Mouse (Mus musculus): ENCODE results near the gene Morn1. TPM values are rescaled to one million over a fixed set of nuclear protein-coding genes. Genes with fewer than 3 reads are reported as not detected.

Morn1 gene
- total and polyA plus RNA-seq, 3 experiments, result 3.8 to 8.7 (median 4.0) TPM

DNA sequence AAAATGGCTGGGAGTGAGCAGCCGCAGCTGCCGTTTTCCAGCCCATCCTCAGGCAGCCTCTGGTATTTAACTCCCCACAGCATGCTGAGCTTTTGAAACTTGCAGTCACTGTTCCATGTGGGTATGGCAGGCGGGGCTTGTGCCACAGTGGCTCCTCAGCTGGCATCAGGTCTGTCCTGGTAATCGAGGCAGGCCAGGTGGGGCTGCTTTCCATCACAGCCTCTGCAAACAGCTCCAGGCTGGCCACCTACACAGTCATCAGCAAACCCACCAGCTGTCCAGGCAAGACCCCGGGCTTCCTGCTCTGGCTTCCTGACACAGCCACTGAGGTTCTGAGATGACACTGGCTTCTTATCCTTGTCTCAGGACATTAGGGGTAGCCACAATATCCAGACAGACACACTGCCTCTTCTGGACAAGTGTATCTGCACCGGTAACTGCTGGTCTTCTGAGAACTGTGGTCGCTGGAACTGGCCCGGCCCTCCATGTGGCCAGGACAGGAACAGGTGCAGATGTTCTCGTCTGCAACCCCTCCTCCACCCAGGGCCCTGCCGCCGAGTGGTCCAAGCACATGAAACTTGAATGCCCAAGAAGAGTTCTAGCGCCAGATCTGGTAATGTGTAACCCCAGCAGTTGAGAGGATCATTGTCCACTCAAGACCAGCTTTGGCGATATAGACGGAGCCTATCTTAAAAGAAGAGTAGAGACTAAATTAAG, 59.9 kb downstream of the Morn1 start:
- Histone ChIP-seq H3K4me2 (ENCODE audit: insufficient read depth, low read depth, poor library complexity, severe bottlenecking) (no peak overlapping the region), H3K4me3 (replicated peaks in 1 of 3; ENCODE audit: low read depth in 2 of 3, low read length in 2 of 3, poor library complexity in 1 of 3) (no peak overlapping the region), H3K9me3 (replicated peaks; ENCODE audit: low read length) (peaks cover 13% of the 10 kb centered on the region), H3K9ac (ENCODE audit: insufficient read depth, low read depth) (no peak overlapping the region), H3K27me3 (replicated peaks) (no peaks in the 10 kb centered on the region), H3K4me1 (ENCODE audit: control insufficient read depth in 1 of 2, insufficient read depth in 2 of 2) (peaks cover 6 to 19% of the 10 kb centered on the region in 2 experiments), H3K79me2 (replicated peaks; ENCODE audit: control insufficient read depth, extremely low read depth, insufficient read depth, poor library complexity, severe bottlenecking) (no peaks in the 10 kb centered on the region), H3K27ac (ENCODE audit: insufficient read depth, low read depth) (no peak overlapping the region), H3K36me3 (replicated peaks in 1 of 2; ENCODE audit: control insufficient read depth in 1 of 2, insufficient read depth in 1 of 2, low read length in 1 of 2) (peaks cover 0 to 13% of the 10 kb centered on the region in 2 experiments)
- no peak for TF ChIP-seq MAZ (IDR thresholded peaks at IDR 0.05; ENCODE audit: low read depth, low read length)
- no peak for TF ChIP-seq TBP (conservative IDR thresholded peaks at IDR 0.05; ENCODE audit: low read depth, low read length)
- no peak for TF ChIP-seq MEF2A (IDR thresholded peaks at IDR 0.05; ENCODE audit: borderline replicate concordance, low read depth, low read length)
- TF ChIP-seq UBTF (IDR thresholded peaks at IDR 0.05; ENCODE audit: low read depth, low read length), result no peak
- TF ChIP-seq ELF1 (IDR thresholded peaks at IDR 0.05; ENCODE audit: low read depth, low read length), result no peak
- no peak for TF ChIP-seq CHD1 (IDR thresholded peaks at IDR 0.05; ENCODE audit: low read depth, low read length)
- no peak for TF ChIP-seq HCFC1 (IDR thresholded peaks at IDR 0.05; ENCODE audit: low read depth, low read length)
- TF ChIP-seq POLR2A (IDR thresholded peaks at IDR 0.05; ENCODE audit: low read depth, low read length), result no peak
- TF ChIP-seq CHD2 (IDR thresholded peaks at IDR 0.05; ENCODE audit: low read length), result no peak
- TF ChIP-seq PAX5 (IDR thresholded peaks at IDR 0.05; ENCODE audit: low read length), result no peak
- no peak for TF ChIP-seq E2F4 (IDR thresholded peaks at IDR 0.05; ENCODE audit: insufficient replicate concordance, low read depth, low read length)
- in situ Hi-C loops (cut with MboI; ENCODE audit: low pct_ligation_motif_present, low pct_unique_long_range_greater_than_20kb, low sequenced_read_pairs) (no loop called here), dilution Hi-C loops (cut with MboI; ENCODE audit: extremely low pct_ligation_motif_present, extremely low pct_unique_long_range_greater_than_20kb, low sequenced_read_pairs) (no loop called here)
- DNase-seq (ENCODE audit: extremely low read depth), result no peak

DNA sequence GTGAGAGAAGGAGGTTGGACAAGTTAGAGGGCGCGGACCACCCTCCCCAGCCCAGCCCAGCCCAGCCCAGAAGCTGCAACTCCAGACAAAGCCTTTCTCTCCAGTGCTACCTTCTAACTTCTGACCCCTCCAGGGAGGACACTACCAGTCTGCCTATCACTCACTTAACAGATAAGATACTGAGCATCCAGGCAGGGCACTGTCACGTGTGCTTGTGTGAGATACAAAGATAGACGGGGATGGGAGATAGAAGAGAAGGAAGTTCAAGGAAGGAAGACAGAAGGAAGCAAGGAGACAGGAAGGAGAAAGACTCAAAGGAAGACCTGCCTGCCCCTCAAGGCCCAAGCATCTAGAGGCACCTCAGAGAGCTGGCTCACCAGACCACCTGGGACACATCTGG, 62.1 kb downstream of the Morn1 start:
- dilution Hi-C loops (cut with MboI; ENCODE audit: extremely low pct_ligation_motif_present, extremely low pct_unique_long_range_greater_than_20kb, low sequenced_read_pairs), result no loop called here
- H3K9ac ChIP-seq (ENCODE audit: insufficient read depth, low read depth), result no peak overlapping the region
- H3K4me1 ChIP-seq (ENCODE audit: control insufficient read depth in 1 of 2, insufficient read depth in 2 of 2), result peaks cover 6 to 30% of the 10 kb centered on the region in 2 experiments
- no peak overlapping the region for H3K4me2 ChIP-seq (ENCODE audit: insufficient read depth, low read depth, poor library complexity, severe bottlenecking)
- no peak overlapping the region for H3K27ac ChIP-seq (ENCODE audit: insufficient read depth, low read depth)
- H3K9me3 ChIP-seq (replicated peaks; ENCODE audit: low read length), result peaks cover 14% of the 10 kb centered on the region
- in situ Hi-C loops (cut with MboI; ENCODE audit: low pct_ligation_motif_present, low pct_unique_long_range_greater_than_20kb, low sequenced_read_pairs), result no loop called here
- no peak overlapping the region for H3K4me3 ChIP-seq (replicated peaks in 1 of 3; ENCODE audit: low read depth in 2 of 3, low read length in 2 of 3, poor library complexity in 1 of 3)
- DNase-seq (ENCODE audit: extremely low read depth), result no peak
- no peaks in the 10 kb centered on the region for H3K27me3 ChIP-seq (replicated peaks)
- no peak for TF ChIP-seq NRF1 (IDR thresholded peaks at IDR 0.05; ENCODE audit: low read depth, low read length)
- no peak for TF ChIP-seq RCOR1 (conservative IDR thresholded peaks at IDR 0.05; ENCODE audit: low read depth, low read length)
- no peak for TF ChIP-seq GABPA (IDR thresholded peaks at IDR 0.05; ENCODE audit: insufficient replicate concordance, low read depth, low read length)
- TF ChIP-seq ZNF384 (IDR thresholded peaks at IDR 0.05; ENCODE audit: low read depth, low read length), result no peak
- TF ChIP-seq USF1 (IDR thresholded peaks at IDR 0.05; ENCODE audit: low read depth, low read length), result no peak
- TF ChIP-seq ZC3H11A (IDR thresholded peaks at IDR 0.05; ENCODE audit: low read depth, low read length), result no peak
- H3K79me2 ChIP-seq (replicated peaks; ENCODE audit: control insufficient read depth, extremely low read depth, insufficient read depth, poor library complexity, severe bottlenecking), result no peaks in the 10 kb centered on the region
- H3K36me3 ChIP-seq (replicated peaks in 1 of 2; ENCODE audit: control insufficient read depth in 1 of 2, insufficient read depth in 1 of 2, low read length in 1 of 2), result peaks cover 4 to 32% of the 10 kb centered on the region in 2 experiments

Measured in CH12.LX (cell line).